Mouse (Mus musculus) urinary bladder, postnatal 10 days (tissue): ENCODE data around the gene Zfp81.
A peak's percentile ranks its signal among the peaks of the same experiment; 100 is the strongest.
"Not testable (repeated sequence)": the region's sequence is repeated elsewhere in the genome, so short reads cannot be mapped to it uniquely, and the experiment has no call there.

Experiments
- DNase-seq: peaks from one replicate; pipeline ENCODE4 v3.0.0; 2022; ENCODE audit warnings: low spot score

Gene Zfp81

DNA sequence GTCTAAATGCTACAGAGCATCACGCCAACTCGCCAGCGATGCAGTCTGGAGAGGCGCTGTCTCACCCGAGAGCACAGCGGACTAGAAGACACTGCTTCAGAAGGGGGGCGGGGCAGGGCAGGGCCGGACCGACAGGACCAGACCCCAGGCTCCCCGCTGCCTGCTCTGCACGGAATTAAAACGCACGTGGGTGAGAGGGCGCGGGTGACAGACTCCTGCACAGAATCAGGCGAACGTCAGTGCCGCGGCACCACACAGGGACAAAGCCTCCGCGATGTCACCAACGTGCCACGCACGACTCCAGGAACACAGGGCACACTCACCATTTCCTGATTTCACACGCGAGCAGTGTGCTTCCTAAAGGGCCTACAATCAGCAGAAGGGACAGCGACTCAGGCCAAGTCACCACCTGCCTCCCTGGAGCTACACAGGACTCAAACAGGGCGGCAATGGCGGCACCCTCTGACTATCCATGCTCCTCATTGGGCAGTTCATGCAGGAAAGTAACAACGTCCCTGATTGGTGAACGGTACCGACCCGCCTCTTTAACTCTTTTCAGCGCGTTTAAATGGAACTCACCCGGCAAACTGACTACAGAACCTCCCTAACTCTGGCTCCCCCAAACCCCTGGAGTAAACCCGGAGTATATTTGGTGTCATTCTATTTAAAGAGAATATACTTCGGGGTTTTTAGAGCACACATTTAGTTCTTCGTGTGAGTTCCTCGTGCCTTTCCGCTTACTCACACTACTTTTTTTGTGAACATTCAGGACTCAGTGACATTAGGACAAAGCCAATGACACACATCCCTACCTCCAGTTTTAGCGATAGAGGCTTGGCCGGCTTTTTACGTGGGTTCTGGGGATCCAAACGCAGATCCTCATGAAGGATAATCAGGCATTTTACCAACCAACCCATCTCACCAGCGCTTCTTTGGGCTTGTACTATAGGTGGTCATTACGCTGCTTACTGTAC is at the start of gene Zfp81:
Gene Zfp81 (minus strand): TSS at position 468 of the 974 bp plus-strand sequence.
- peak; percentile 15 for DNase-seq

- peak; percentile 38 for DNase-seq
Measured at GRCm38 (mm10) chr17:33394182-33395034, 35.7 kb upstream of the Zfp81 start, which contains the start of gene Zfp101. TSS of gene Zfp101 (minus strand) at chr17:33394641.

DNA sequence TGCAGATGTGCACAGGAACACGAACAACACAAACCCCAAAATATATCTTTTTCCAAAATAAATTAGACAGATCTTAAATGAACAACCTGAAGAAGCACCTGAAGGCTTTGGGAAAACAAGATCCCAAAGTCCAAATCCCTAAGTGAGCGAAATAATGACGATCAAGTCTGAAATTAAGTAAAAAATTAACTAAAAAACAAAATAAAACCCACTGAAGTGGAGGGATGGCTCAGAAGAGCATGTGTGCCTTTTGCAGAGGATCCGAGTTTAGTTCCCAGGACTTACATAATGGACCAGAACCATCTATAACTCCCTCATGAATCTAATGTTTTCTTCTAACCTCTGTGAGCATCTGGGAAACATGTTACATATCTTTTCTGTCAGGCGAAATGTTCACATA is 33.6 kb upstream of the Zfp81 start:
- no peak for DNase-seq

DNA sequence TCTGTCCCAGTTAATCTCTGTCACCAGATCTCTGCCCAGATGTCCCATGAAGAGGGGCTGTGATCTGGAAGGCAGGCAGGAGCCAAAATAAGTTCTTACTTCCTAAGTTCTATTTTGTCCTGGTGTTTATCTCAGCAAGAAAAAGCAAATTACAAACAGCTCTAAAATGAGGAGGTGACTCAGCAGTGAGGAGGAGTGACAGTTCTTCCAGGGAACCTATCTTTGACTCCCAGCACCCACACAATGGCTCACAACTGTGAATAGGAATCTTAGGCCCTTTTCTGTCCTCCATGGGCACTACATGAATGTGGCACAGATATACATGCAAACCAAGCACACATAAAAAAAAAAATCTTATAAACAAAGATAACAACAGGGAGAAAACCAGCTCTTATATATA is 27.0 kb upstream of the Zfp81 start:
- no peak for DNase-seq

DNA sequence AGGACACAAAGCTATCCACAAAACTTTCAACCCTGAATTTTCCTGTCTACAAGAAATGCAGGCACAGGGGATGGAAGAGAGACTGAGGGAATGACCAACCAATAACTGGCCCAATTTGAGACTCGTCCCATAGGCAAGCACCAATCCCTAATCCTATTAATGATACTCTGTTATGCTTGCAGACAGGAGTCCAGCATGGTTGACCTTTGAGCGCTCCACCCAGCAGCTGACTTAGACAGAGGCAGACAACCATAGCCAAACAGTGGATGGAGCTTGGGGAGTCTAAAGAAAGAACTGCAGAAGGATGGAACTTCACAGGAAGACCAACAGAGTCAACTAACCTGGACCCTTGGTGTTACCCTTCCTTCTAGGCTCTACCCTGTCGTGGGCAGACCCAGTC is 14.1 kb upstream of the Zfp81 start:
- no peak for DNase-seq

GRCm38 (mm10) chr17:33352981-33353380 is 5.7 kb downstream of the Zfp81 start:
- DNase-seq: no peak

GRCm38 (mm10) chr17:33289876-33290149 is 68.9 kb downstream of the Zfp81 start:
- DNase-seq: not testable (repeated sequence)

DNA sequence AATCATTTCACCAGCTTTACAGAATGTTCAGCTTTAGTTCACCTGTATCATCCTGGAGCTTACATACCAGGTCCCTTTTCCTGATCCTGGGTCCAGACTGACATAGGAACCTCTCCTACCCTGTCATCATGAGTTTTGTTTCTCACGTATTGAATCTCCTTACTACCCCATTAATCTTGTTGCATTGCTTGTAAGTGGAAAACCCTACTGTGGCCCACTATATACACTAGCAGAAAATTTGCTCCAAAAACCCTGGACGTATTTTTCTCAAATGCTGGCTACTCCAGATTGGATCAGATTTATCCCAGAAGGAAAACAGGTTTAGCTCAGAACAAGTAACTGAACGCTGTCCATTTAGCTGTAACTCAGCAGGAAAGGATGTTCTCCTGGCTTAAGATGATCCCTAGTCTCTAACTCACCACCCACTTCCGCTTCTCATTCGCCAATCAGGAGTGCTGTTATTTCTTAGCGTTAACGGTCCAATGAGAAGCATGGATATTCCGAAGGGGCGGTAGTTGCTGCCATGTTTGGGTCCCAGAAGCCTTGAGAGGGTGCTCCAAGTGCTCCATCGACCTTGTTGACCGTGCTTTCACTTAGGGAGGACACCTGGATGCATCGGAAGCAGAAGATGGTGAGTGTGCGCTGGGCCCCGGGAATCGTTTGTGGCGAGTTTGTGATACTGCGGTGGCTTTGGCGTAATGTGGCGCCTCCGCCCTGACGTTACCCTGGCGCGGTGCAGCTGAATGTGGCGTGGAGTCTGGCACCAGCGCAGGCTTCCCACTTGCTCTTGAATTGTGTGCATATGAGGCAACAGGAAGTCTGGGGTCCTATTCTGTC is 69.4 kb downstream of the Zfp81 start, which contains the start of gene Zfp955b:
Gene Zfp955b (plus strand): TSS at position 506 of the 837 bp plus-strand sequence.
- not testable (repeated sequence) for DNase-seq
